Mouse (Mus musculus): Measurements from ENCODE around the gene Gtf3c5. TPM values are rescaled to one million over a fixed set of nuclear protein-coding genes. Genes with fewer than 3 reads are reported as not detected.
A peak's percentile ranks its signal among the peaks of the same experiment; 100 is the strongest.

The Gtf3c5 gene
- total and polyA plus RNA-seq, 3 experiments: 22.5 to 50.2 TPM; not detected in 1

- no peak overlapping the region for H3K4me3 ChIP-seq (ENCODE audit: control insufficient read depth in 1 of 2, insufficient read depth in 1 of 2, low read depth in 2 of 2, low read length in 2 of 2)
- TF ChIP-seq TAL1 (IDR thresholded peaks at IDR 0.05; ENCODE audit: low read length) (no peak), RCOR1 (IDR thresholded peaks at IDR 0.05; ENCODE audit: low read depth, low read length) (0 out of 2 replicates have a peak, but pooled peaks have one; percentile 26), SIN3A (IDR thresholded peaks at IDR 0.05; ENCODE audit: low read length) (peak; percentile 54; the same call in 1 of the 2 replicates), CTCF (IDR thresholded peaks at IDR 0.05 in 2 of 3, conservative IDR thresholded peaks at IDR 0.05 in 1 of 3; ENCODE audit: control insufficient read depth in 1 of 3, insufficient read depth in 1 of 3, low read depth in 2 of 3, low read length in 3 of 3, poor library complexity in 1 of 3, severe bottlenecking in 1 of 3) (peak; percentile 99 to 100 (median 100); a peak in 5 of 6 replicates), MYC (IDR thresholded peaks at IDR 0.05; ENCODE audit: low read depth, low read length) (peak; percentile 82), ZC3H11A (IDR thresholded peaks at IDR 0.05; ENCODE audit: low read depth, low read length) (peak; percentile 59; the same call in 1 of the 2 replicates), RAD21 (IDR thresholded peaks at IDR 0.05; ENCODE audit: low read depth, low read length) (peak; percentile 67), ZKSCAN1 (IDR thresholded peaks at IDR 0.05; ENCODE audit: low read depth, low read length) (peak; percentile 100), TBP (IDR thresholded peaks at IDR 0.05; ENCODE audit: low read depth, low read length) (peak; percentile 61; the same call in 1 of the 2 replicates), USF1 (IDR thresholded peaks at IDR 0.05; ENCODE audit: low read depth, low read length) (no peak), JUND (IDR thresholded peaks at IDR 0.05; ENCODE audit: low read depth, low read length) (peak; percentile 78; the same call in 1 of the 2 replicates), POLR2AphosphoS2 (IDR thresholded peaks at IDR 0.05; ENCODE audit: low read length) (no peak), SMC3 (IDR thresholded peaks at IDR 0.05; ENCODE audit: low read depth, low read length) (peak; percentile 98)
- H3K27ac ChIP-seq (ENCODE audit: control insufficient read depth, low read depth, low read length): no peak overlapping the region
- no peaks in the 10 kb centered on the region for H3K27me3 ChIP-seq (ENCODE audit: control insufficient read depth in 1 of 2, insufficient read depth in 2 of 2, low read length in 2 of 2)
- H3K36me3 ChIP-seq (ENCODE audit: control insufficient read depth in 1 of 2, insufficient read depth in 2 of 2, low read length in 2 of 2): peaks cover 0 to 14% of the 10 kb centered on the region in 2 experiments; a peak in 3 of 4 replicates
- no peaks in the 10 kb centered on the region for H3K9me3 ChIP-seq (replicated peaks; ENCODE audit: insufficient read depth, low read length)
- DNase-seq (ENCODE audit: low read depth, low spot score): peak; percentile 94
- peaks cover 5% of the 10 kb centered on the region for H3K79me2 ChIP-seq (ENCODE audit: control insufficient read depth, insufficient read depth, low read length, poor library complexity)
- no peak overlapping the region for H3K9ac ChIP-seq (ENCODE audit: control insufficient read depth, low read depth, low read length, poor library complexity, severe bottlenecking)
- peaks cover 0 to 17% of the 10 kb centered on the region in 2 experiments; a peak in 2 of 4 replicates for H3K4me1 ChIP-seq (ENCODE audit: control insufficient read depth in 1 of 2, insufficient read depth in 2 of 2, low read length in 2 of 2)
These were observed 1.6 kb upstream of the Gtf3c5 start for GRCm38 (mm10) chr2:28585043-28585571.

- no peaks in the 10 kb centered on the region for H3K9me3 ChIP-seq (replicated peaks; ENCODE audit: insufficient read depth, low read length)
- peak overlapping the region; percentile 84 for H3K9ac ChIP-seq (ENCODE audit: control insufficient read depth, low read depth, low read length, poor library complexity, severe bottlenecking)
- DNase-seq (ENCODE audit: low read depth, low spot score): peak; percentile 96
- peaks cover 0 to 8% of the 10 kb centered on the region in 2 experiments; a peak in 3 of 4 replicates for H3K36me3 ChIP-seq (ENCODE audit: control insufficient read depth in 1 of 2, insufficient read depth in 2 of 2, low read length in 2 of 2)
- no peaks in the 10 kb centered on the region for H3K27me3 ChIP-seq (ENCODE audit: control insufficient read depth in 1 of 2, insufficient read depth in 2 of 2, low read length in 2 of 2)
- H3K79me2 ChIP-seq (ENCODE audit: control insufficient read depth, insufficient read depth, low read length, poor library complexity): peaks cover 5% of the 10 kb centered on the region
- H3K27ac ChIP-seq (ENCODE audit: control insufficient read depth, low read depth, low read length): peak overlapping the region; percentile 75
- peaks cover 0 to 10% of the 10 kb centered on the region in 2 experiments; a peak in 1 of 4 replicates for H3K4me1 ChIP-seq (ENCODE audit: control insufficient read depth in 1 of 2, insufficient read depth in 2 of 2, low read length in 2 of 2)
- peak overlapping the region; percentile 68 to 82 for H3K4me3 ChIP-seq (ENCODE audit: control insufficient read depth in 1 of 2, insufficient read depth in 1 of 2, low read depth in 2 of 2, low read length in 2 of 2)
- TF ChIP-seq ZKSCAN1 (IDR thresholded peaks at IDR 0.05; ENCODE audit: low read depth, low read length) (peak; percentile 20; the same call in 1 of the 2 replicates), SMC3 (IDR thresholded peaks at IDR 0.05; ENCODE audit: low read depth, low read length) (no peak), KAT2A (conservative IDR thresholded peaks at IDR 0.05; ENCODE audit: low read depth, low read length) (no peak; the same call in 1 of the 2 replicates), ZMIZ1 (IDR thresholded peaks at IDR 0.05; ENCODE audit: low read depth, low read length) (no peak), MXI1 (IDR thresholded peaks at IDR 0.05; ENCODE audit: low read depth, low read length) (peak; percentile 96), UBTF (IDR thresholded peaks at IDR 0.05; ENCODE audit: borderline replicate concordance, insufficient read depth, low read depth, low read length) (no peak), EP300 (IDR thresholded peaks at IDR 0.05; ENCODE audit: low read depth in 1 of 2, low read length in 2 of 2) (no peak), SIN3A (IDR thresholded peaks at IDR 0.05; ENCODE audit: low read length) (peak; percentile 98), BHLHE40 (IDR thresholded peaks at IDR 0.05; ENCODE audit: borderline replicate concordance, low read depth, low read length) (no peak), NRF1 (IDR thresholded peaks at IDR 0.05; ENCODE audit: insufficient read depth, low read depth, low read length, poor library complexity, severe bottlenecking) (no peak), ELF1 (IDR thresholded peaks at IDR 0.05; ENCODE audit: low read depth, low read length) (peak; percentile 36; the same call in 1 of the 2 replicates), POLR2AphosphoS5 (IDR thresholded peaks at IDR 0.05; ENCODE audit: borderline replicate concordance, low read depth, low read length) (no peak), CHD2 (IDR thresholded peaks at IDR 0.05; ENCODE audit: low read length) (no peak), E2F4 (IDR thresholded peaks at IDR 0.05; ENCODE audit: borderline replicate concordance, low read depth, low read length) (peak; percentile 98), MAFK (IDR thresholded peaks at IDR 0.05; ENCODE audit: borderline replicate concordance, low read depth, low read length) (no peak), POLR2AphosphoS2 (IDR thresholded peaks at IDR 0.05; ENCODE audit: low read length) (peak; percentile 53; the same call in 1 of the 2 replicates), TCF12 (IDR thresholded peaks at IDR 0.05; ENCODE audit: low read depth, low read length) (peak; percentile 79), ETS1 (IDR thresholded peaks at IDR 0.05; ENCODE audit: low read depth, low read length) (no peak), HCFC1 (IDR thresholded peaks at IDR 0.05; ENCODE audit: low read depth, low read length) (peak; percentile 93), RCOR1 (IDR thresholded peaks at IDR 0.05; ENCODE audit: low read depth, low read length) (no peak)
These were observed 751 bp downstream of the Gtf3c5 start for GRCm38 (mm10) chr2:28582647-28583353.

Data from MEL (cell line).